Mouse (Mus musculus) heart, embryonic 16.5 days (tissue): Measurements from ENCODE around the gene Ccdc13. TPM values are rescaled to one million over a fixed set of nuclear protein-coding genes. Genes with fewer than 3 reads are reported as not detected.

ENCODE experiments used
- ATAC-seq: fragments of 200-750 bp; cut with Nextera tagmentation; replicated peaks from 2 replicates; pipeline ENCODE4 v1.8.0; 2017; ENCODE audit warnings: moderate number of reproducible peaks; ENCODE audit not compliant: insufficient read depth, low FRiP score; ENCODE audit errors: extremely low read depth
- H3K27ac ChIP-seq: fragments of 300-500 bp; sonication (generic); 2 replicates; pipeline ENCODE4 v1.5.1; 2014; ENCODE audit warnings: mild to moderate bottlenecking, low read length, control low read depth, moderate library complexity
- H3K27me3 ChIP-seq: fragments of 300-500 bp; sonication (generic); 2 replicates; pipeline ENCODE4 v1.6.1; 2014; ENCODE audit warnings: low read length, mixed read lengths; ENCODE audit not compliant: control insufficient read depth, insufficient read depth
- H3K36me3 ChIP-seq: fragments of 300-500 bp; sonication (generic); 2 replicates; pipeline ENCODE4 v1.6.1; 2014; ENCODE audit not compliant: control insufficient read depth, insufficient read depth
- H3K4me1 ChIP-seq: fragments of 300-500 bp; sonication (generic); 2 replicates; pipeline ENCODE4 v1.6.1; 2014; ENCODE audit warnings: low read length, mixed read lengths; ENCODE audit not compliant: control insufficient read depth, insufficient read depth
- H3K4me2 ChIP-seq: fragments of 300-500 bp; sonication (generic); 2 replicates; pipeline ENCODE4 v1.6.1; 2014; ENCODE audit warnings: low read depth, mild to moderate bottlenecking, control low read depth, low read length
- H3K4me3 ChIP-seq: fragments of 300-500 bp; sonication (generic); 2 replicates; pipeline ENCODE4 v1.5.1; 2014; ENCODE audit warnings: mild to moderate bottlenecking, control low read depth, low read length
- H3K9ac ChIP-seq: fragments of 300-500 bp; sonication (generic); 2 replicates; pipeline ENCODE4 v1.6.1; 2014; ENCODE audit warnings: low read length, control low read depth
- H3K9me3 ChIP-seq: fragments of 300-500 bp; sonication (generic); replicated peaks from 2 replicates; pipeline ENCODE4 v1.6.1; 2016; ENCODE audit warnings: low read length; ENCODE audit not compliant: control insufficient read depth
- WGBS: fragments of 180-500 bp; shearing (Covaris S2); extraction: QIAGEN DNeasy Blood & Tissue Kit; methylation state at CpG from one replicate; pipeline ENCODE4 v1.1.7; 2014; 5-methylcytosine and 5-hydroxymethylcytosine counted together
- polyA plus RNA-seq: library from polyadenylated mRNA; unstranded; fragments of >200 nt; fragmentation: Nextera tagmentation; extraction: Ambion mirVana; gene quantifications from 2 replicates; pipeline ENCODE4 v1.2.1, GENCODE M21; 2015

Gene Ccdc13
- polyA plus RNA-seq, 1 experiment from 2014 or later, result 0.42 TPM

DNA sequence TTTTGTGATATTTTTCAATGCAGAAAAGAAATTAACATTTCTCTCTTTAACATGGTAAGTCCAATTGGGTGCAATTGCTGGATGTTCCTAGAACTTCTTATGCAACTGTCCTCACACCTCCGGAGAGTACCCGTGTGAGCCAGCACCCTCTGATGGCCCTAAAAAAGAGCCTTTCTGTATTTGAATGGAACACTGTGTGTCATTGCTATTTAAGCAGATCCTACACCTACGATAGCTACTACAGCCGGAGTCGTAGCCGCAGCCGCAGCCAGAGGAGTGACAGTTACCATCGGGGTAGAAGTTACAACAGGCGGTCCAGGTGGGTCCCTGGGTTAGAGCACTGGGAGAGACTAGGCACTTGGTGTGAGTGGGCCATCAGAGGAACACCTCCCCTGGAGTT lies 86.5 kb downstream of the Ccdc13 start:
- no peak for ATAC-seq
- no peak overlapping the region for H3K9ac ChIP-seq
- H3K4me3 ChIP-seq, result no peak overlapping the region
- H3K27ac ChIP-seq, result no peak overlapping the region
- no peaks in the 10 kb centered on the region for H3K9me3 ChIP-seq
- H3K36me3 ChIP-seq, result peaks cover 74% of the 10 kb centered on the region
- H3K4me2 ChIP-seq, result no peak overlapping the region
- no peaks in the 10 kb centered on the region for H3K27me3 ChIP-seq
- 95% methylated on average over 9 of the region's 9 CpGs for WGBS
- peaks cover 3% of the 10 kb centered on the region for H3K4me1 ChIP-seq

Other genes with a start within 250 kb of the Ccdc13 start
- 0.29 TPM in 1 of 2 replicates, not detected in the other for gene Lyzl4, start 197.4 kb downstream of the Ccdc13 start, polyA plus RNA-seq
- gene Vipr1, start 196.7 kb downstream of the Ccdc13 start, polyA plus RNA-seq, result 0.22 and 0.45 TPM in 2 replicates
- 5.3 and 5.4 TPM in 2 replicates for gene Sec22c, start 134.0 kb downstream of the Ccdc13 start, polyA plus RNA-seq
- gene Ss18l2, start 129.1 kb downstream of the Ccdc13 start, polyA plus RNA-seq, result 172 and 177 TPM in 2 replicates
- gene Nktr, start 120.3 kb downstream of the Ccdc13 start, polyA plus RNA-seq, result 42.5 and 45.3 TPM in 2 replicates
- gene Zfp651, start 80.1 kb downstream of the Ccdc13 start, polyA plus RNA-seq, result 15.8 and 21.3 TPM in 2 replicates
- 6.5 and 6.8 TPM in 2 replicates for gene Klhl40, start 61.9 kb downstream of the Ccdc13 start, polyA plus RNA-seq
- 23.8 and 25.3 TPM in 2 replicates for gene Hhatl, start 47.0 kb downstream of the Ccdc13 start, polyA plus RNA-seq
- 214 and 262 TPM in 2 replicates for gene Higd1a, start 18.9 kb upstream of the Ccdc13 start, polyA plus RNA-seq
- gene Ackr2, start 58.9 kb upstream of the Ccdc13 start, polyA plus RNA-seq, result 2.1 and 2.2 TPM in 2 replicates
- gene Cyp8b1, start 76.8 kb upstream of the Ccdc13 start, polyA plus RNA-seq, result 0.13 TPM in 1 of 2 replicates, not detected in the other
- 1.6 and 1.8 TPM in 2 replicates for gene Fam198a, start 111.5 kb upstream of the Ccdc13 start, polyA plus RNA-seq
- 12.5 and 13.0 TPM in 2 replicates for gene Pomgnt2, start 157.6 kb upstream of the Ccdc13 start, polyA plus RNA-seq